Mouse (Mus musculus): ENCODE data around the gene Prh1.
"Not testable (repeated sequence)": the region's sequence is repeated elsewhere in the genome, so short reads cannot be mapped to it uniquely, and the experiment has no call there.

DNA sequence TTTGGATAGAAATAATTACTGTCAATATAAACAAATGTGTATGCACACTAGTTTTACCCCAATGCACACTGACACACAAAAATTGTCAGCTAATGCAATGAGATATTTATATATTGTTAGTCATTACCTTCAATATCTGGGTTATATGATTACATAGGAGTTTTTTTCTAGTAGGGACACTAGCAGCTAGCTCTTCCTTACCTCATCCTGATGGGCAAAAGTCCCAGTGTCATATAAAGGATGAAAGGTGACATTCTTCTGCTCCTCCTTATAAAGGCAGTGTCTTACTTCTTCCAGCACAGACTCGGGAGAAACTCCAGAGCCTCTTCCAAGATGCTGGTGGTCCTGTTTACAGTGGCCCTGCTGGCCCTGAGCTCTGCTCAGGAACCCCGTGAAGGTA is 26.0 kb downstream of the Prh1 start, which contains the start of gene Prp2:
- not testable (repeated sequence) for TF ChIP-seq POLR2A (IDR thresholded peaks at IDR 0.05; ENCODE audit: borderline replicate concordance, extremely low read depth, insufficient read depth, insufficient read length, poor library complexity, severe bottlenecking); CTCF (IDR thresholded peaks at IDR 0.05; ENCODE audit: borderline replicate concordance, extremely low read depth, insufficient read depth, insufficient read length)

Data from brain, embryonic 14.5 days (tissue).